Mouse (Mus musculus): Measurements from ENCODE around the gene Pax5.

Gene Pax5

DNA sequence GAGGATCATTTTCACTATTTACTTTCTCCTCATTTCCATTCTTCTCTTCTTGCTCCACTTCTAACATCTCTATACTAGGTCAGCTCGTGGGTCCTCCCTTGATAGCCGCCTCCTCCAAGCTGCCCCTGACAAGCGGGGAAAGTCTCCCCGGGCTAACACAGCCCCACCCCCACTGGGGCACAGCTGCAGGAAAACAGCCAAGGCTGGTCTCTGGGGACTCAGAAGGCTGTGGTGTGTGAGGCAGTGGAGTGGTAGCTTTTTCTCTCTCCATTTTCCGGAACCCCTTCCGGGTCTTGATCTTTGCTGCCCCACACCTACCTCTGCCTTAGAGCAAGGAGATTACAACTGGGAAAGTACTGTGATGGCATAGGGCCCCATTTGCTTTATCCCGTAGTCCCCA lies 4.3 kb downstream of the Pax5 start:
- no peak for DNase-seq (ENCODE audit: low spot score in 2 of 2)

DNA sequence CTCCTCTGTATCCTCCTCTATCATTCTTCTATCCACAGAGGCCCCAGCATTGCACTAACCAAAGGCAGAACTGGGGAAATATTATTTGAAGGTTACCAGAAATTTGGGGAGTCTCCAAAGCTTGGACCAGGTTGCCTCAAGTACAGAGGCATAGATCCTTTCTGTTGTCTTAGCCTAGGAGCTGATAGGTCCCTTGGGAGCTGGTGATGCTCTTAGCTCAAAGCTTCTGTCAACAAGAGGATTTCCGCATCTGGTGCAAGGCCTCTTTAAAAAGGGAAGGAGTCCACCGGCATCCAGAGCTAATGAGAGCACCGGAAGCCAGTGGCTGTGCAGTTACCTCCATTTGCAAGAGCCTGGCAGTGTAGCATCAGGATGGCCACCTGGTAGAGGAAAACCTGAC lies 5.1 kb downstream of the Pax5 start:
- no peak for DNase-seq (ENCODE audit: low spot score in 2 of 2)

DNA sequence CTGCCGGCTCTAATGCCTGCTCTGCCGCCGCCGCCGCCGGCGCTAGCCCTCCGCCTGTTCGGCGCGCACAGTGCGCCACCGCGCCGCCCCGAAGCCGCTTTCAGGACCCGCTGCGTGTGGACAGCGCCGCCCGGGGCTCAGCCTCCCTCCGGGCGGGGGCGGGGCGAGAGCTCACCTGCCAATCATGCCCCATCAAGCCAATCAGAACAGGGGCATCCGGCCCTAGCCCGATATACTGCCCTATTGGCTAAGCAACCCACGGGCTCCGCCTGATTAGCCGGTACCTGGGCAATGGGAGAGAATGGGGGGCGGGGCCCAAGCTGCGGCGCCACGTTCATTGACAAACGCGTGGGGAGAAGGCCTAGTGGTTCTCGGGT lies 5.9 kb downstream of the Pax5 start:
- peak; percentile 70 to 78 for DNase-seq (ENCODE audit: low spot score in 2 of 2)

DNA sequence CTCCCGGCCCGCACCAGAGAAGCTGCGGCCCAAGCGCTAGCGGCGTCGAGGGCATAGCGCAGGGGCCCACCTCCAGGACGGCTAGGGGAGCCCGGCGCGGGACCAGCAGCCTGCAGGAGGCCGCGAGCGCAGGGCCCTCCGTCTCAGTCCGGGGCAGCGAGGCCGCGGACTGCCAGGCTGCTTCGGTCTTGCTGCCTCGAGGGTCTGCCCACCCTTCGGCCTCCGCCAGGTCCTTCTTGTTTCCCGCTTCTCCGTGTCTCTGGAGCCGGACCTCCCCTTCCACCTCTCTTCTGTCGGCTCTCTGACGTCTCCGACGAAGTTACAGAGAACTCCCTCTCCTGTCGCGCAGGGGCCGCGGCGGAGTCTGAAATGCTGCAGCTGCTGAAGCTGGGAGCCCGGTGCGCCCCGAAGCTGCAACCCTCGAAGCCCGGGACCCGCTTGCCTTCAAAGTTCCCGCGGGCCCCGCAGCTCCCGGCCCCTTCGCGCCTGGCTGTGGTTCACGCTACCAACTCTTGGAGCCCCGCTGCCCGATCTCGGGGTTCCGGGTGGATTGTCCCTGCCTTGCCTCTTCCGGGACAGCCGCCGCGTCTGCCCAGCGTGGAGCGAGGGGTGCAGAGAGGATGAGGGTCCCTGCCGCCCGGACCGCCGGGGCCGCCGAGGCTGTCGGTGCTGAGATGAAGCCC lies 6.5 kb downstream of the Pax5 start:
- no peak for DNase-seq (ENCODE audit: low spot score in 2 of 2)

DNA sequence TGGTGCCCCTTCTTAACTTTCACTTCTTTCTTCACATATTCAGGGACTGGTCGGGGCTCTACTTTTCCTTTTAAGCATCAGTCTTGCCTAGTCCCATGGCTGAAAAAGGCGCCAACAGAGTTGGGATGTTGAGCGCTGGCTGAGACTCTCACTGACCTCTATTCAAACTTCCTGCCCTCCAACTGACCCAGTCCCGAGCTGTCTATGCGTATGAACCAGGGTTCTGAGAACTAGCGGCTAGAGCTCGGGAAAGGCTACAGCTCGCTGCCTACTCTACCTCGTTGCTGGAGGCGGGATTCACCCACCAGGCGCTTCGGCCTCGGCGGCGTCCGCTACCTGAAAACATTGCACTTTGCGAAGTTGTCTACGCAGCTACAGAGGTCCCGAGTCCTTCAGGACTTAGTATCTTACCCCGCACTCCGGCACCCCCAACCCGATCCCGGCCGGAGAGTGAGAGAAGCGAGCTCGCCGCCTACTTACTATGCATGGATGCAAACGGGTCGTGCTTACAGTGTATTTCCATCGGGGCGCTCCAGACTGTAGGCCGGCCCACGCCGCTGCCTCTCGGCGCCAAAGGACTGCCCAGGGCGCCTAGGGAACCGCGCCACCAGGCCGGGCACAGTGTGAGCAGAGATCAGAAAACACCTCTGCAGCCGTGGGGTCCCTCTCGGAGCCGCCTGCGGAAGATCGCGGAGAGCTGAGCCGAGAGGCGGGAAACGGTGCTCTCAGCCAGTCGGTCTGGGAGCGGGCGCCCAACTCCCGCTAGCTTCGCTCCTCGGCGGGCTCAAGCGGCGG lies 7.2 kb downstream of the Pax5 start:
- no peak for DNase-seq (ENCODE audit: low spot score in 2 of 2)

DNA sequence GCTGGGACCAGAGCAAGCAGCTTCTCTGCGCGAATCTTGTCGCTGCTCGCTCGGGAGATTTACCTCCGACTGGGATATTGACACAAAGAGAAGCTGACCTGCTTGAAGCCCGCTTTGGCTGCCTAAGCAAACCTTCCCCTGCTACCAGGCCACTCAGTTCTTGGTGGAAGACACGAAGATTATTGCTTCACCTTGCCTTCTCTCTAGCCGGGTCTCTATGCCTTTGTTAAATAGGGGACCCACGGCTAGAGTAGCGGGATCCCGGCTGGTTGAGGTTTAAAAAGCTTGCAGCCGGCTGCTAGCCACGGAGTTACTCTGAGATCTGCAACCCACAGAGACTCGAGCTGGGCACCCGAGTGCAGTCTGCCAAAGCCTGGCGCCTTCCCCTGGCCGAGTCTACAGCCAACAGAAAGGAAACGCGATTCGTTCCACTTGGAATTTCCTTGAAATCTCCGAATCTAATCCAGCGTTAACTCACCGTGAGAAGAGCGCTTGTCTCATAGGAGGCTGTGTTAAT lies 8.2 kb downstream of the Pax5 start:
- no peak for DNase-seq (ENCODE audit: low spot score in 2 of 2)

DNA sequence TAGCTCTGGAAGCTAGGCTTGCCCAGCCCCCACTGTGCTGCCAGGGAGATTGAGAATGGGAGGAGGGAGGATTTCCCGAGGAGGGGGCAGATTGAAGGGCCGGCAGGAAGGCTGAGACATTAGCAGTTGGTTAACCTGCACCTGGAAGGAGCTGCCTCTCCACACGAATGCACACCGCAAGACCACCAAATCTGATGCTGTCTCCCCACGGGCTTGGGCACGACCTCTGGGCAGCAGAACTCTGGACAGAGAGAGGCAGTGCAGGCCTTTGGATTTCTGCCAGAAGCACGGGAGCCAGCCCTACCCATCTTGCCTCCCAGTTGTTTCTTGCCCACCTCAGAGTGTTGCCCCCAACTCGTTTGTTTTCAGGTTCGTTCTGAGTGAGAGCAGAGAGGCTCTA lies 8.8 kb downstream of the Pax5 start:
- DNase-seq (ENCODE audit: low spot score in 2 of 2) = no peak

DNA sequence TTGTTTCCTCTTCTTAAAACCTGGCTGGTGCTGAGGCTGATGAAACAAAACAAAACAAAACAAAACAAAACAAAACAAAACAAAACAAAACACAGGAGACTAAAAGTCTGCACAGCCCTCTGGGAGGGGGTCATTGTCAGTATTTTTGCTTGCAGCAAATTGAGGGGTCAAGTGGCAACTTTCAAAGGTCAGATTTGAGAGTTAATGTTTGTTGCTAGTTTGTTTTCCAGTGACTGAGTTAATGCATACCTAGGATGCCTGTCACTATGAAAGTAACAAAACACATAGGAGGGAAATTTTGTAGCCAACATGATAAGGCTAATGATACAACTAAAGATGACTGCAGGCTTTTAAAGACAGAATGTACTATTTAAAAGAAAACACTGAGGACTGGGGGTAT lies 13.6 kb downstream of the Pax5 start:
- DNase-seq (ENCODE audit: low spot score in 2 of 2) = no peak

DNA sequence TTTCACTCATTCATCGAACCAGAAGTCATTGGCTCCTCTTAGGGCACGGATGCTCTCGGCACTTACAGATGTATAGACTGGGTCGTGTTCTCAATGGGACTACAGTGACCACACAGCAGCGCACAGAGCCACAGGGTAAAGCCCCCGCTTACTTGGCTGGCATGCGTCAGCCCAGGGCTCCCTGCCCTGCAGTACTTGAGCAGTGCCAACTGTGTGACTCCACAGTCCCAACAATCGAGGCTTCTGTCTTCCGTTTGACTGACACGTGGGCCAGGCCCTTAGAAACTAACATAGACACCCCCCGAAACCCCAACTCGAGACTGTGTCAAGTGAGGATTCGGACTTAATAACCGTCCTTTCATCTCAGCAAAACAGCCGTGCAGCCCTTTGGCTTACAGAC lies 15.9 kb downstream of the Pax5 start:
- DNase-seq (ENCODE audit: low spot score in 2 of 2) = no peak

DNA sequence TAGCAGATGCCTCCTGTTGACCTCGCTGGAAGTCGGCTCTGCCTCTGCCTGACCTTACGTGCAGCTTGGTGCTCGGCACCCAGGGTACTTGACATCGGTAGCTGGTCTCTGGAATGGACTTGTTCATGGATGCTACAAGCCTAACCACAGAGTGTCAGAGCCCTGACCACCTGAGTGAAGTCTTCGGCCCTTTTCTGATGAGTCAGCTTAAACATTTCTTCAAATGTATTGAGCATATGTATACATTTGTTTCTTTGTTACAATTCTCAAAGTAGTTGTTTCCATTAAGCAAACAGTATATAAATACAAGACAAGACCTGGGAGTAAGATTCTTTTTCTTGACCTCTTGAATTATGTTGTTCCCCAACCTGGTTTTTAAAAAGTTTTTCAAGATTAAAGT lies 24.7 kb downstream of the Pax5 start:
- no peak for DNase-seq (ENCODE audit: low spot score in 2 of 2)

DNA sequence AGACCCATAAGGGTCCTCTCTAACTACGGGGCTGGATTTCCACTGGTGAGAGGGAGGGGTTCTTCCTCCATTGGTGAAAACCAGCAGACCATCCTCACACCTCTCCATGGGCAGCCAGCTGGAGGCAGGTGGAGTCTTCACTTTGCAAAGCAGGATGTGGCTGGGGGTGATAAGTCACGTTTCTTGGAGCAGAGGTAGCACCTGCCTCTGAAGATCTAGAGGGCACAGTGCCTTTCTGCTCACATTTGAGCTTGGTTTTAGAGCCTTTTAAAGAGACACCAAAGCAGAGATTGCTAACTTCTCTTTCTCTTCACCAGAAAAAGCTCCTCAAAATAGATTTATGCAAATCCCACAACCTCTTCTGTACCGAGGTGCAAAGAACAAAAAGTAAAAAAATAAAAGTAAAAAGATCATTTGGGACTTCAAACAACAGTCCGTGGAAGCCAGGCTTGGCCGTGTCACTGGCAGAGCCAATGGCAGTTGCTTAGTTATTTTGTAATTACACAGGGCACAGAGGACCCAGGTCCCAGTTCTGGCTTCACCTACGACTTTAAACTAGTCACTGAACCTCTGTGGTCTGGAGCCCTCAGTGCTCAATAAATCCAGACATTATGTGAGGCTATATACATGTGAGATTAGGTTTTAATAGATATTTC lies 29.9 kb downstream of the Pax5 start:
- no peak for DNase-seq (ENCODE audit: low spot score in 2 of 2)

DNA sequence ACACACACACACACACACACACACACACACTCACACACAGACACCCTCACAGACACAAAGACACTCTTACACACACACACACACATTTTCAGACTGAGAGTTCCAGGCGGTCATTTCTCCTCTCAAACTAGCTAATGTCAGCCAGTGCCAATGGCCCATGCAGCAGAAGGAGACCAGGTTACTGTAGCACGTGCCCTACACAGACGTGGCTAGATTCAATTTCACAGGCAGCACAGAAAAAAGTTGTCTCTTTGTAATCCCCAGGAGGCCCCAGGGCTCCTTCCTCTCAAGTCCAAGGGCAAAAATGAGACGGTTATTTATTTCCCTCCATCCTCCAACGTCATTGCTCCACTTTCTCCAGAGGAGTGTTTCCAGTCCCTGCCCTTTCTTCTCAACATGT lies 31.6 kb downstream of the Pax5 start:
- DNase-seq (ENCODE audit: low spot score in 2 of 2) = no peak

DNA sequence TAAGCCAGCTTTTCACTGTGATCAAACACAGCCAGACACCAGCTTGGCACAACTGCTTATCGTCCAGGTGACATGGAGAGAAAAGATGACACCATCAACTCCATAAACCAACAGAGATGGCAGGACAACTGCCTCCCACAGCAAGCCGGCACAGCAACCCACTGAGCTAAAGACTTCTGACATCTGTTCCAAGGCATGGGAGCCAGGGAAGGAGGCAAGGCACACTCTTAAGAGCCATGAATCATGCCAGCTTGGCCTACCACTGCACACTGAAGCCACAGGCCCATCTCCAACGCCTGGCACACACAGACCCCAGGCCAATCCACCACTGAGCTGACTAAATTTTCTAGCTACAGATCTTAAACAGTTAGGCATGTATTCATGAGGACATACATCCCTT lies 32.3 kb downstream of the Pax5 start:
- DNase-seq (ENCODE audit: low spot score in 2 of 2) = no peak

DNA sequence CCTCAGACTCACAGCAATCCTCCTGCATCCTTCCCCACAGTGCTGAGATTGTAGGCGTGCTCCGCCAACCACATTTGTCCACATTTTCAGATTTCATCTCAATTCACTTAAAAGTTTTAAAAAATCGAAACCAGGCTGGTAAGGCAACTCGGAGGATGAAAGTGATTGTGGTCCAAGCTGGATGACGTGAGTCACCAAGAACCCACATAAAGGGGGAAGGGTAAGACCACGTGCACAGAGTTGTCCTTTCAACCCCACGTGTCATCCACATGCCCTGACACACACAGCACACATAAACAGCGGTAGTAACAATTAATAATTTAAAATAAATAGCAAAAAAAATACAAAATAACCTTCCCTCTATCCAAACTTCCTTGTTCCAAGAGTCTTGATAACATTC lies 35.3 kb downstream of the Pax5 start:
- no peak for DNase-seq (ENCODE audit: low spot score in 2 of 2)

DNA sequence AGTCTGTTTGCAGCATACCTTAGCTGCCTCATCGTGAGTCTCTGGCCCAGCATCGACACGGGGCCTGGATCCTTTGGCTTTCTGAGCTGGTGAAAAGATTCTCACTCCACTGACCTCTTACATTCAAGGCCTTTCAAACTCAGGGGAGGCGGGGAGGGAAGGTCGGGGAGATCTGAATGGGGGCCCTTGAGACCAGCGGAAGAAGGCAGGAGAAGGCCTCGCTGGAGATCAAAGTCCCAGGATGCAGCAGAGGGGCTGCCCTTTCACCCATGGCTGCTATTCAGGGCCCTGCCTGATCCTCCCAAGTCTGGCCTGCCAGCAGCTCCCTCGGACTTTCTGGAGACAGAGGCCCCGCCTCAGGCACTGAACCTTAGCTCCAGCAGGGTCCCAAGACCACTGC lies 36.6 kb downstream of the Pax5 start:
- no peak for DNase-seq (ENCODE audit: low spot score in 2 of 2)

DNA sequence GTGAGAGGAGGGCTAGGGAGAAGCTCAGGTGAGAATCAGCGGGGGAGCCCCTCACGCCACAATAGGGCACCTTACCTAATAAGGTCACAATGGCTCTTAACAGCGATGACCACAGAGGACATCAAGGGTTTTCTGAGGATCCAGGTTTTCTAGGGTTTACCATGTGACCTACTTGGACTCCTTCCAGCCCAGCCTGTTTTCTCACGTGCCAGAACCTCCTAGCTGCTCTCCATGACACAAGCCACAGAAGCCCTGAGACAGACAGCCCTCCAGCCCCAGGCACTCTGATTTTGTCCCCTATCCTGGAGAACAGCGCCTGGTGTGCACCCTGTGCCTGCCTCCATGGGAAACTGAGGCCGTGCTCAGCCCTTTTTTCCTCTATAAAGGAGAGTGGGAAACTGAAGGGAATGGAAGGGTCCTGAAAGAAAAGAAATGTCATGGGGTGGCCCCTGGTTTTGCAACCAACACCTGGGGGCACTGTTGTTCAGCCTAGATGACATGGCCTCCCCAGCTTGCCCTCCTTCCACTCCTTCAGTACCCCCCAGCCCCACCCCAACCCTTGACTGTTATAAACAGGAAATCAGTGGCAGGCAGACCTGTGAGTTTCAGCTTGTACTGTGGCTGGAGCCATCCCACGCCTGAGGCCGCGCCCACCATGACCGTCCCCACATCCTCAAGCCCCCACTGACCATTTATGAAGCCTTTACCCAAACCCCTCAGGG lies 37.9 kb downstream of the Pax5 start:
- no peak for DNase-seq (ENCODE audit: low spot score in 2 of 2)

DNA sequence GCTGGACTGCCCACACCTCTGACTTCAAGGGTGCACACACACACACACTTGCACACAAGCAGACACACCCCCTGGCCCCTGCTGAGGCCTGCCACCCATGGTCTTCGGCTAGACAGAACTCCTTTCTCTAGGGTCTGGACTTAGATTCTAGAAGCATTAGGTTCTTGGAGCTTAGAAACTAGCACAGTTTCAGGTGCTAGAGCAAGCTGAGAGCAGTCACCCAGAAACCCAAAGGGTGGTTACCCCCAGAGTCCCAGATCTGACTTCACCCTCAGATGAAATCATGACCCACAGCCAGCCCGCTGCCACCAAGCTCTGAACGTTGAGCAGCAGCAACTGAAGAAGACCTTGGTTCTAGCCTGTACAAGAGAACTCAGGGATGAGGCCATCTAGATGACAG lies 38.8 kb downstream of the Pax5 start:
- no peak for DNase-seq (ENCODE audit: low spot score in 2 of 2)

DNA sequence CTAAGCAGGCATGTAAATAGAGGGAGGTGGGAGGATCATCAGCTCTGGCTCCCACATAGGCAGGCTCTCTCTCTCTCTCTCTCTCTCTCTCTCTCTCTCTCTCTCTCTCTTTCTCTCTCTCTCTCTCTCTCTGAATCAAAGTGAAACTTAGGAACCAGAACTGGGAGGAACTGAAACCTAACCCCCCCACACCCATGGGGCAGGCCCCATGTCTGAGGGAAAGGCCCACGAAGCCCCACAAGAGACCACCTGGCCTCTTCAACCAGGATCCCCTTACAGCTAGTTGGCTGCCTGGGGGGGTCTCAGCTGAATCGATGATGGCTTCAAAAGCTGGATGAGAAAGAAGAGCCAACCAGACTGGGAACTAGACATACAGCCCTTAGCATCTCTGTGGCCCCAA lies 39.3 kb downstream of the Pax5 start:
- DNase-seq (ENCODE audit: low spot score in 2 of 2) = no peak

DNA sequence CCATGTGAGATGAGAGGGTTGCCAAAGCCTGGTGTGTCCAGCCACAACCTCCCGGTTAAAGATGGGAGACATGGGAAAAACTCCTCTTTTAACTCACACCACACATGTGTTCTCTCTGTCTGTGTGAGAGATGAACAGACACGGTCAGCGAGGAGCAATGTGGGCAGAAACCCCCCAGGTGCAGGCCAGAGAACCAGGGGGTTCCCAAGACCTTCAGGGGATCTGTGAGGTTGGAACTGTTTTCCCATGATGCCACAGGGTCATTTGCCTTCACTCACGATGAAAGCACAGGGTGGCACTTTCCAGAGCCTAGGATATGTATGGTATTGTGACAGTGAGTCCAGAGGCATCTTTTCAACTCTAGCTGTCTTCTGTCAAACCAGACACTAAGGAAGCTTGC lies 39.9 kb downstream of the Pax5 start:
- no peak for DNase-seq (ENCODE audit: low spot score in 2 of 2)

DNA sequence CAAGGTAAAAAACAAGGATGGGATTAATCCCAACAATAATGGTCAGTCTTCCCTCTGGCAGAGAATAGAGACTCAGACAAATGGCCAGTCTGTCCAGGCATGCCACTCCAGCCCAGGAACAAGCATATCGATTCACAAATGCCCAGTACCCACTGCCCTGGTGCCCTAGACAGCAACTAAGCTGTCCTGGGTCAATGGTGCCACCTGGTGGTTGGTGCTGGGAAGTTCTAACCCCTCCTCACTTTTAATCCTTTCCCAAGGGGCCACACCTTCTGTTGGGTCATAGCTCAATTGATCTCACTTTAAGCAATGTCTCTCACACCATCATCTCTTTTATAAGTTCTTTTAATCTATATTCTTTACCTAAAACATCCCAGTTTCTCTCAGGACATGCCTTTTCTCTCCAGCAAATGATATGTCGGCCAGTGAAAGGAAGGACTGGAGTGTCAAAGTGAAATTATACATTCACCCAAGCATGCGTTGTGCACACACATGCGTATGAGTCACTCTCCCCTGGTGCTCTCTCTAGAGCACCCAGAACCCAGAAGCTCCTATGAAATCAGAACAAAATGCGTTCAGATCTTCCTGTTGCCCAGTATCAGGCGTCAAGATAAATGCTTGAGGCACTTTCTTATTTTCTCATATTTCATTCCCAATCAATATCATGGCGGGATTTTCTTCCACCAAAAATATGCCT lies 40.7 kb downstream of the Pax5 start:
- no peak for DNase-seq (ENCODE audit: low spot score in 2 of 2)

DNA sequence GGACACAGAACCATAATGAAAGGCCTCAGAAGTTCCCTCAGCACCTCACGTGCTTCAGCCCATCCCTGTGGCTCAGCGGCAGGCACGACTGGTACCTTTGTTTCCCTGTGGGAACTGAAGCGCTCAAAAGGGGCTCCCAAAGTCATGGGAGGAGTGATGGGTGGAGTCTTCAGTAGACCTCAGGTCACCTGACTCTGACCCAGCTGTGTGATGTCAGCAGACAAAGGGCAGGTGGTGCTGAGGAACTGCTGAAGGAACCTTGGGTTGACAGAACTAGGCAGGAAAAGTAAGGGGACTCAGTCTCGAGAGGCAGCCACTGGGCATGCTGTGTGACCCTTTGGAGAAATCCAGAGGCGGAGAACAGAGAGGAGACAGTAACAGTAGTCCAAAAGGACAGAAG lies 41.7 kb downstream of the Pax5 start:
- no peak for DNase-seq (ENCODE audit: low spot score in 2 of 2)

DNA sequence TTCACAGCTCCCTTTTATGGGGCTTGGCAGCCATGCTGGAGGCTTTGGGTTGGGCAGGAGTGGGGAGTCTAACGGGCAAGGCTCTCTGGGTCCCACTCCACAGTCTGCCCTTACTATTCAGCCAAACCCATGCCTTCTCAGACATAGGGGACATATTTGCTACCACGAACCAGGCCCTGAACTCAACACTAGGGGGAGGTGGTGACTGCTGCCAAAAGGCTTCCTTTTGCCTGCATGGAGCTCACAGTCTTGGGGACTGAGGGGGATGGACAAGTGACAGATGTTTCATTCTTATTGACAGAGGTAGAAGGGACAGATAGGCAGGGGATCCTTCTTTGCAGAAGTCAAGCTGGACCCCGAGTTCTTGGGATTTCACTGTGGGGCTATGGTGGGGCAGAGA lies 42.1 kb downstream of the Pax5 start:
- no peak for DNase-seq (ENCODE audit: low spot score in 2 of 2)
